In the genomic region with DNA sequence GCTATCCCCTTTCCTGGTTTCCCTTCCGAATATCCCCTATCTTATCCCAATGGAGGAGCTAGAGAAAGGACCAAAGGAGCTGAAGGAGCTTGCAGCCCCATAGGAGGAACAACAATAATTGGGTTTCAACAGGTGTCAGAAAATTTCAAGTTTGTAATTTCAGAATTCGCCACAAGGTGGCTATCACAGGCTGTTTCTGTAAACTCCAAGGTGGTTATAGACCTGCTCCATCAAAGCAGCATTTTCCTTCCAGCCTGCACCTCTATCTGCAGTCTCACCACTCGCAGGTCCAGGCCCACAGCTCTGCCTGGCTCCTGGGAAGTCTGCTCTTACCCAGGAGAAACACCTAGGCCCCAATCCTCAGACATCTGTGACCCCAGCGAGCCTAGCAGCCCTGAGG, we compare ENCODE assay signal across 9 mouse cellular contexts. TPM values are rescaled to one million over a fixed set of nuclear protein-coding genes. Genes with fewer than 3 reads are reported as not detected.
A peak's percentile ranks its signal among the peaks of the same experiment; 100 is the strongest.
DNase-seq lines count a peak whose midpoint lies in the region; ATAC-seq and TF ChIP-seq lines count a peak whose summit lies in the region.
"Had no signal": no experiment of that assay in that cellular context is flagged by ENCODE, and none has a peak within 500 bp of the region (broad histone marks: within the 10 kb centered on the region; RNA-seq: fewer than 3 reads in every experiment).

No protein-coding gene starts in this region.

- no peak; the same call in 1 of the 2 replicates for ATAC-seq in embryonic facial prominence, embryonic 11.5 days (replicated peaks; ENCODE audit: insufficient number of reproducible peaks, low FRiP score, low TSS enrichment, low read depth)
- 0 out of 2 replicates have a peak, but pooled peaks have one; percentile 52 for ATAC-seq in kidney, embryonic 15.5 days (replicated peaks; ENCODE audit: low FRiP score)
- no peak for ATAC-seq in limb, embryonic 14.5 days (ENCODE audit: low FRiP score, low read depth)
- no peak for ATAC-seq in forebrain, embryonic 16.5 days

- no peaks in the 10 kb centered on the region for H3K4me1 ChIP-seq in embryonic facial prominence, embryonic 11.5 days (ENCODE audit: control insufficient read depth, insufficient read depth, low read length)
- H3K4me1 ChIP-seq in kidney, embryonic 15.5 days: no peaks in the 10 kb centered on the region
- H3K4me1 ChIP-seq in limb, embryonic 14.5 days (ENCODE audit: control insufficient read depth, insufficient read depth, low read length): no peaks in the 10 kb centered on the region
- no peaks in the 10 kb centered on the region for H3K4me1 ChIP-seq in forebrain, embryonic 16.5 days (replicated peaks; ENCODE audit: control insufficient read depth, insufficient read depth, low read length)
- H3K4me1 ChIP-seq: limb, embryonic 13.5 days had no signal

- no peak for TF ChIP-seq POLR2A in limb, embryonic 14.5 days (IDR thresholded peaks at IDR 0.05; ENCODE audit: borderline replicate concordance, extremely low read depth, insufficient read depth, insufficient read length)

- WGBS in embryonic facial prominence, embryonic 11.5 days: 16% methylated on average over 4 of the region's 4 CpGs
- 16% methylated on average over 4 of the region's 4 CpGs for WGBS in kidney, embryonic 15.5 days
- 7% methylated on average over 4 of the region's 4 CpGs for WGBS in limb, embryonic 14.5 days
- WGBS in forebrain, embryonic 16.5 days: 17% methylated on average over 4 of the region's 4 CpGs

- no peak overlapping the region for H3K4me2 ChIP-seq in embryonic facial prominence, embryonic 11.5 days (ENCODE audit: low read depth, low read length)
- no peak overlapping the region for H3K4me2 ChIP-seq in kidney, embryonic 15.5 days
- no peak overlapping the region for H3K4me2 ChIP-seq in limb, embryonic 14.5 days (replicated peaks; ENCODE audit: low read depth, low read length, severe bottlenecking)
- no peak overlapping the region for H3K4me2 ChIP-seq in forebrain, embryonic 16.5 days (ENCODE audit: low read length)
- H3K4me2 ChIP-seq: limb, embryonic 13.5 days had no signal

- no peaks in the 10 kb centered on the region for H3K36me3 ChIP-seq in embryonic facial prominence, embryonic 11.5 days (replicated peaks; ENCODE audit: control insufficient read depth, insufficient read depth, low read depth, low read length)
- no peaks in the 10 kb centered on the region for H3K36me3 ChIP-seq in kidney, embryonic 15.5 days
- H3K36me3 ChIP-seq in limb, embryonic 14.5 days (ENCODE audit: control insufficient read depth, insufficient read depth, low read length): no peaks in the 10 kb centered on the region
- H3K36me3 ChIP-seq in forebrain, embryonic 16.5 days (ENCODE audit: control insufficient read depth, insufficient read depth): no peaks in the 10 kb centered on the region
- H3K36me3 ChIP-seq: limb, embryonic 13.5 days had no signal

- no peak overlapping the region for H3K4me3 ChIP-seq in embryonic facial prominence, embryonic 11.5 days (ENCODE audit: low read depth, low read length)
- H3K4me3 ChIP-seq in kidney, embryonic 15.5 days (replicated peaks): no peak overlapping the region
- H3K4me3 ChIP-seq in limb, embryonic 14.5 days (replicated peaks; ENCODE audit: low read length): no peak overlapping the region
- H3K4me3 ChIP-seq in forebrain, embryonic 16.5 days (replicated peaks; ENCODE audit: low read length): no peak overlapping the region
- H3K4me3 ChIP-seq: limb, embryonic 13.5 days had no signal

- H3K9me3 ChIP-seq in embryonic facial prominence, embryonic 11.5 days (replicated peaks; ENCODE audit: control insufficient read depth, low read length): no peaks in the 10 kb centered on the region
- no peaks in the 10 kb centered on the region for H3K9me3 ChIP-seq in kidney, embryonic 15.5 days (replicated peaks)
- H3K9me3 ChIP-seq in limb, embryonic 14.5 days (ENCODE audit: control insufficient read depth, low read length): no peaks in the 10 kb centered on the region
- no peaks in the 10 kb centered on the region for H3K9me3 ChIP-seq in forebrain, embryonic 16.5 days (ENCODE audit: control insufficient read depth, low read length)
- H3K9me3 ChIP-seq: limb, embryonic 13.5 days had no signal

- H3K27me3 ChIP-seq in embryonic facial prominence, embryonic 11.5 days (ENCODE audit: control insufficient read depth, insufficient read depth, low read length): no peaks in the 10 kb centered on the region
- H3K27me3 ChIP-seq in kidney, embryonic 15.5 days: no peaks in the 10 kb centered on the region
- H3K27me3 ChIP-seq in limb, embryonic 14.5 days (ENCODE audit: control insufficient read depth, insufficient read depth, low read length): no peaks in the 10 kb centered on the region
- H3K27me3 ChIP-seq in forebrain, embryonic 16.5 days (replicated peaks; ENCODE audit: control insufficient read depth, insufficient read depth, low read length): no peaks in the 10 kb centered on the region
- H3K27me3 ChIP-seq: limb, embryonic 13.5 days had no signal

- DNase-seq in urinary bladder, postnatal 14 days (ENCODE audit: low spot score): peak; percentile 7
- DNase-seq in urinary bladder, adult 2 months (ENCODE audit: low spot score): no peak
- peak; percentile 22 for DNase-seq in adrenal gland, postnatal 14 days
- DNase-seq in embryonic facial prominence, embryonic 11.5 days (ENCODE audit: low spot score): peak; percentile 65
- peak; percentile 73 for DNase-seq in limb, embryonic 14.5 days (ENCODE audit: low spot score)
- peak; percentile 65 for DNase-seq in retina, postnatal 1 day

- H3K27ac ChIP-seq in embryonic facial prominence, embryonic 11.5 days (replicated peaks; ENCODE audit: low read depth, low read length): no peak overlapping the region
- no peak overlapping the region for H3K27ac ChIP-seq in kidney, embryonic 15.5 days
- H3K27ac ChIP-seq in limb, embryonic 14.5 days (replicated peaks; ENCODE audit: low read depth, low read length): no peak overlapping the region
- no peak overlapping the region for H3K27ac ChIP-seq in forebrain, embryonic 16.5 days (ENCODE audit: low read length)
- H3K27ac ChIP-seq: limb, embryonic 13.5 days had no signal

- H3K9ac ChIP-seq in embryonic facial prominence, embryonic 11.5 days (replicated peaks; ENCODE audit: low read length): no peak overlapping the region
- H3K9ac ChIP-seq in kidney, embryonic 15.5 days: no peak overlapping the region
- no peak overlapping the region for H3K9ac ChIP-seq in limb, embryonic 14.5 days (ENCODE audit: low read depth, low read length, severe bottlenecking)
- no peak overlapping the region for H3K9ac ChIP-seq in forebrain, embryonic 16.5 days (replicated peaks; ENCODE audit: low read depth, low read length)
- H3K9ac ChIP-seq: limb, embryonic 13.5 days had no signal

RNA-seq across cellular contexts. Expression of a gene that starts 10.6 kb away (rescaled TPM):
- not detected in 2 replicates for polyA plus RNA-seq in urinary bladder, adult 2 months (2012; rRNA removed)
- total RNA-seq in adrenal gland, postnatal 14 days (2021): not detected in 2 replicates
- not detected in 2 replicates for polyA plus RNA-seq in embryonic facial prominence, embryonic 11.5 days (2014; fragmentation: Nextera tagmentation; extraction: Ambion mirVana)
- not detected in 2 replicates for polyA plus RNA-seq in kidney, embryonic 15.5 days (2015; fragmentation: Nextera tagmentation; extraction: Ambion mirVana)
- not detected in 2 replicates for polyA plus RNA-seq in limb, embryonic 14.5 days (2012; rRNA removed)
- not detected in 2 replicates for polyA plus RNA-seq in limb, embryonic 14.5 days (2014; fragmentation: Nextera tagmentation; extraction: Ambion mirVana)
- polyA plus RNA-seq in forebrain, embryonic 16.5 days (2015; fragmentation: Nextera tagmentation; extraction: Ambion mirVana): not detected in 2 replicates
- polyA plus RNA-seq: limb, embryonic 13.5 days had no signal

RNA-seq across cellular contexts. Expression of a gene that starts 15.9 kb away (rescaled TPM):
- polyA plus RNA-seq in urinary bladder, adult 2 months (2012; rRNA removed): not detected in 2 replicates
- not detected in 2 replicates for total RNA-seq in adrenal gland, postnatal 14 days (2021)
- not detected in 2 replicates for polyA plus RNA-seq in embryonic facial prominence, embryonic 11.5 days (2014; fragmentation: Nextera tagmentation; extraction: Ambion mirVana)
- polyA plus RNA-seq in kidney, embryonic 15.5 days (2015; fragmentation: Nextera tagmentation; extraction: Ambion mirVana): not detected in 2 replicates
- not detected in 2 replicates for polyA plus RNA-seq in limb, embryonic 14.5 days (2012; rRNA removed)
- not detected in 2 replicates for polyA plus RNA-seq in limb, embryonic 14.5 days (2014; fragmentation: Nextera tagmentation; extraction: Ambion mirVana)
- not detected in 2 replicates for polyA plus RNA-seq in forebrain, embryonic 16.5 days (2015; fragmentation: Nextera tagmentation; extraction: Ambion mirVana)
- polyA plus RNA-seq: limb, embryonic 13.5 days had no signal

RNA-seq across cellular contexts. Expression of a gene that starts 39.6 kb away (rescaled TPM):
- polyA plus RNA-seq in urinary bladder, adult 2 months (2012; rRNA removed): not detected in 2 replicates
- total RNA-seq in adrenal gland, postnatal 14 days (2021): not detected in 2 replicates
- not detected in 2 replicates for polyA plus RNA-seq in embryonic facial prominence, embryonic 11.5 days (2014; fragmentation: Nextera tagmentation; extraction: Ambion mirVana)
- not detected in 2 replicates for polyA plus RNA-seq in kidney, embryonic 15.5 days (2015; fragmentation: Nextera tagmentation; extraction: Ambion mirVana)
- polyA plus RNA-seq in limb, embryonic 14.5 days (2012; rRNA removed): not detected in 2 replicates
- polyA plus RNA-seq in limb, embryonic 14.5 days (2014; fragmentation: Nextera tagmentation; extraction: Ambion mirVana): not detected in 2 replicates
- polyA plus RNA-seq in forebrain, embryonic 16.5 days (2015; fragmentation: Nextera tagmentation; extraction: Ambion mirVana): not detected in 2 replicates
- polyA plus RNA-seq: limb, embryonic 13.5 days had no signal

RNA-seq across cellular contexts. Expression of a gene that starts 46.2 kb away (rescaled TPM):
- not detected in 2 replicates for polyA plus RNA-seq in urinary bladder, adult 2 months (2012; rRNA removed)
- total RNA-seq in adrenal gland, postnatal 14 days (2021): not detected in 2 replicates
- polyA plus RNA-seq in embryonic facial prominence, embryonic 11.5 days (2014; fragmentation: Nextera tagmentation; extraction: Ambion mirVana): not detected in 2 replicates
- not detected in 2 replicates for polyA plus RNA-seq in kidney, embryonic 15.5 days (2015; fragmentation: Nextera tagmentation; extraction: Ambion mirVana)
- polyA plus RNA-seq in limb, embryonic 14.5 days (2012; rRNA removed): not detected in 2 replicates
- not detected in 2 replicates for polyA plus RNA-seq in limb, embryonic 14.5 days (2014; fragmentation: Nextera tagmentation; extraction: Ambion mirVana)
- not detected in 2 replicates for polyA plus RNA-seq in forebrain, embryonic 16.5 days (2015; fragmentation: Nextera tagmentation; extraction: Ambion mirVana)
- polyA plus RNA-seq: limb, embryonic 13.5 days had no signal
